Comparison of ENCODE assay signal across 8 mouse cellular contexts in the genomic region with DNA sequence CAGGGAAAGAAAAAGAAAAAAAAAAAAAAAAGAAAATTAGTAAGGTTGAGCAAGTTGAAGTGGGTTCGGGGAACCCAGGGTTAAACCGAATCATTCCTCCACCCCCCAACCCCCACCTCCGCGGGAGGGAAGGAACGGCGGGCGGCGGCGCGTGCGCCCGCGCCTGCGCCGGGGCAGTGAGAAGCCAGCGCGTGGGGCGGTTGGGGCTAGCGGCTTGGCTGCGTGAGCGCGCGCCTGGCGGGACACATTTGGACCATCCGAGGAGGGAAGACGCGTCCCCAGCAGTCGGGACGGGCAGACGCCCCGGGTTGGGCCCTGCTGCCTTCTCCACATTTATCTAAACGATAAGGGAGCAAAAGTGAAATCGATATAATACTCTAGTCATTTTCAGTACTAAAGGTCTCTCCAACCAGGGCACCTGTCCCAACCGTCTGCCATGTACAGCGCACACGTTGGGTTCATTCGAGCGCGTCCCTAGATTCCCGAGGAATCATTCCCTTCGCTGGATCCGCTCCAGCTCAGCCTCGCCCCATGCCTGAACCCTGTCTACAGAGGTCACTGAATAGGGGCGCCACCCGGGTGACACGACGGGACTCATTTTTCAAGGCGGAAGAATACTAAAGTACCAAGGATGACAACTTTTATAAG. TPM values are rescaled to one million over a fixed set of nuclear protein-coding genes. Genes with fewer than 3 reads are reported as not detected.
A peak's percentile ranks its signal among the peaks of the same experiment; 100 is the strongest.
DNase-seq lines count a peak whose midpoint lies in the region; ATAC-seq lines count a peak whose summit lies in the region.

No protein-coding gene starts in this region.

- WGBS in embryonic facial prominence, embryonic 13.5 days = 1% methylated on average over 40 of the region's 48 CpGs
- WGBS in liver, embryonic 13.5 days (ENCODE audit: insufficient replicate concordance) = under 1% methylated on average over 48 of the region's 48 CpGs
- under 1% methylated on average over 48 of the region's 48 CpGs for WGBS in stomach, embryonic 14.5 days

- no peaks in the 10 kb centered on the region for H3K27me3 ChIP-seq in embryonic facial prominence, embryonic 13.5 days
- no peaks in the 10 kb centered on the region for H3K27me3 ChIP-seq in liver, embryonic 13.5 days
- no peaks in the 10 kb centered on the region for H3K27me3 ChIP-seq in stomach, embryonic 14.5 days (ENCODE audit: control insufficient read depth, insufficient read depth, low read length)

- peak overlapping the region; percentile 100 for H3K9ac ChIP-seq in embryonic facial prominence, embryonic 13.5 days
- H3K9ac ChIP-seq in liver, embryonic 13.5 days = peak overlapping the region; percentile 99
- H3K9ac ChIP-seq in stomach, embryonic 14.5 days (replicated peaks; ENCODE audit: low read depth, low read length) = peak overlapping the region; percentile 98

- peak; percentile 79 for DNase-seq in B cell, adult 2 months
- peak; percentile 88 to 93 for DNase-seq in adrenal gland, postnatal 36 days
- peak; percentile 82 to 83 for DNase-seq in heart, adult 9 months (ENCODE audit: low spot score in 2 of 2)
- DNase-seq in kidney, adult 8-10 months = peak; percentile 72 to 73
- peak; percentile 69 for DNase-seq in liver, embryonic 13.5 days
- DNase-seq in naive thymus-derived CD4-positive, alpha-beta T cell, adult 2 months (ENCODE audit: low read depth) = peak; percentile 88

- H3K27ac ChIP-seq in embryonic facial prominence, embryonic 13.5 days = peak overlapping the region; percentile 97
- H3K27ac ChIP-seq in liver, embryonic 13.5 days = peak overlapping the region; percentile 99
- H3K27ac ChIP-seq in stomach, embryonic 14.5 days (ENCODE audit: low read length) = peak overlapping the region; percentile 99

- peaks cover 29% of the 10 kb centered on the region for H3K36me3 ChIP-seq in embryonic facial prominence, embryonic 13.5 days
- peaks cover 33% of the 10 kb centered on the region for H3K36me3 ChIP-seq in liver, embryonic 13.5 days
- peaks cover 24% of the 10 kb centered on the region for H3K36me3 ChIP-seq in stomach, embryonic 14.5 days (ENCODE audit: control insufficient read depth, insufficient read depth, low read length)

- no peak for ATAC-seq in embryonic facial prominence, embryonic 13.5 days (ENCODE audit: insufficient number of reproducible peaks, insufficient read depth, low FRiP score, low TSS enrichment, low read depth)
- ATAC-seq in liver, embryonic 13.5 days (ENCODE audit: low read depth) = peak; percentile 59
- peak; percentile 29 for ATAC-seq in stomach, embryonic 14.5 days (ENCODE audit: insufficient number of reproducible peaks, insufficient read depth, low FRiP score, low read depth)

- peak overlapping the region; percentile 100 for H3K4me3 ChIP-seq in embryonic facial prominence, embryonic 13.5 days
- peak overlapping the region; percentile 100 for H3K4me3 ChIP-seq in liver, embryonic 13.5 days (replicated peaks)
- H3K4me3 ChIP-seq in stomach, embryonic 14.5 days (ENCODE audit: low read depth, low read length) = peak overlapping the region; percentile 100

- H3K9me3 ChIP-seq in embryonic facial prominence, embryonic 13.5 days = no peaks in the 10 kb centered on the region
- no peaks in the 10 kb centered on the region for H3K9me3 ChIP-seq in liver, embryonic 13.5 days (replicated peaks)
- H3K9me3 ChIP-seq in stomach, embryonic 14.5 days (ENCODE audit: control insufficient read depth, low read depth, low read length) = no peaks in the 10 kb centered on the region

- H3K4me1 ChIP-seq in embryonic facial prominence, embryonic 13.5 days = peaks cover 62% of the 10 kb centered on the region
- peaks cover 69% of the 10 kb centered on the region for H3K4me1 ChIP-seq in liver, embryonic 13.5 days (replicated peaks)
- peaks cover 35% of the 10 kb centered on the region for H3K4me1 ChIP-seq in stomach, embryonic 14.5 days (ENCODE audit: control insufficient read depth, insufficient read depth, low read length)

- peak overlapping the region; percentile 97 for H3K4me2 ChIP-seq in embryonic facial prominence, embryonic 13.5 days
- peak overlapping the region; percentile 96 for H3K4me2 ChIP-seq in liver, embryonic 13.5 days
- H3K4me2 ChIP-seq in stomach, embryonic 14.5 days (replicated peaks; ENCODE audit: low read depth, low read length) = peak overlapping the region; percentile 85

RNA-seq across cellular contexts. Expression of a gene that starts 0.6 kb away (rescaled TPM):
- 100 to 1,000 TPM; 853 to 925 TPM for total RNA-seq in adrenal gland, postnatal 36 days (2021)
- polyA plus RNA-seq in embryonic facial prominence, embryonic 13.5 days (2015; fragmentation: Nextera tagmentation; extraction: Ambion mirVana) = 1,478 and 1,672 TPM in 2 replicates
- 1,347 and 1,531 TPM in 2 replicates for polyA plus RNA-seq in liver, embryonic 13.5 days (2015; fragmentation: Nextera tagmentation; extraction: Ambion mirVana)
- polyA plus RNA-seq in stomach, embryonic 14.5 days (2014; fragmentation: Nextera tagmentation; extraction: Ambion mirVana) = 2,006 and 2,065 TPM in 2 replicates

RNA-seq across cellular contexts. Expression of a gene that starts 2.0 kb away (rescaled TPM):
- 10 to 100 TPM; 21.2 to 35.5 TPM for total RNA-seq in adrenal gland, postnatal 36 days (2021)
- polyA plus RNA-seq in embryonic facial prominence, embryonic 13.5 days (2015; fragmentation: Nextera tagmentation; extraction: Ambion mirVana) = 18.3 and 19.7 TPM in 2 replicates
- 5.5 and 6.7 TPM in 2 replicates for polyA plus RNA-seq in liver, embryonic 13.5 days (2015; fragmentation: Nextera tagmentation; extraction: Ambion mirVana)
- polyA plus RNA-seq in stomach, embryonic 14.5 days (2014; fragmentation: Nextera tagmentation; extraction: Ambion mirVana) = 12.3 and 14.5 TPM in 2 replicates

RNA-seq across cellular contexts. Expression of a gene that starts 7.8 kb away (rescaled TPM):
- total RNA-seq in adrenal gland, postnatal 36 days (2021) = 100 to 1,000 TPM; 127 to 165 TPM
- 167 and 170 TPM in 2 replicates for polyA plus RNA-seq in embryonic facial prominence, embryonic 13.5 days (2015; fragmentation: Nextera tagmentation; extraction: Ambion mirVana)
- polyA plus RNA-seq in liver, embryonic 13.5 days (2015; fragmentation: Nextera tagmentation; extraction: Ambion mirVana) = 72.8 and 73.8 TPM in 2 replicates
- polyA plus RNA-seq in stomach, embryonic 14.5 days (2014; fragmentation: Nextera tagmentation; extraction: Ambion mirVana) = 151 and 157 TPM in 2 replicates

RNA-seq across cellular contexts. Expression of a gene that starts 8.0 kb away (rescaled TPM):
- total RNA-seq in adrenal gland, postnatal 36 days (2021) = 10 to 100 TPM; 83.6 to 83.8 TPM
- 131 and 135 TPM in 2 replicates for polyA plus RNA-seq in embryonic facial prominence, embryonic 13.5 days (2015; fragmentation: Nextera tagmentation; extraction: Ambion mirVana)
- polyA plus RNA-seq in liver, embryonic 13.5 days (2015; fragmentation: Nextera tagmentation; extraction: Ambion mirVana) = 74.2 and 81.0 TPM in 2 replicates
- polyA plus RNA-seq in stomach, embryonic 14.5 days (2014; fragmentation: Nextera tagmentation; extraction: Ambion mirVana) = 118 and 120 TPM in 2 replicates

RNA-seq across cellular contexts. Expression of a gene that starts 14.2 kb away (rescaled TPM):
- 10 to 100 TPM; 87.1 to 88.1 TPM for total RNA-seq in adrenal gland, postnatal 36 days (2021)
- polyA plus RNA-seq in embryonic facial prominence, embryonic 13.5 days (2015; fragmentation: Nextera tagmentation; extraction: Ambion mirVana) = 159 and 163 TPM in 2 replicates
- polyA plus RNA-seq in liver, embryonic 13.5 days (2015; fragmentation: Nextera tagmentation; extraction: Ambion mirVana) = 69.2 and 72.4 TPM in 2 replicates
- 147 and 170 TPM in 2 replicates for polyA plus RNA-seq in stomach, embryonic 14.5 days (2014; fragmentation: Nextera tagmentation; extraction: Ambion mirVana)
